Mouse (Mus musculus) frontal cortex, postnatal 14 days (tissue): ENCODE data around the gene Pnpla6.
A peak's percentile ranks its signal among the peaks of the same experiment; 100 is the strongest.

Source experiments
- DNase-seq, 2 experiments: peaks; one replicate each; pipeline ENCODE4 v3.0.0; 2022; ENCODE audit warnings: low spot score in 2 of 2

Pnpla6 gene

DNA sequence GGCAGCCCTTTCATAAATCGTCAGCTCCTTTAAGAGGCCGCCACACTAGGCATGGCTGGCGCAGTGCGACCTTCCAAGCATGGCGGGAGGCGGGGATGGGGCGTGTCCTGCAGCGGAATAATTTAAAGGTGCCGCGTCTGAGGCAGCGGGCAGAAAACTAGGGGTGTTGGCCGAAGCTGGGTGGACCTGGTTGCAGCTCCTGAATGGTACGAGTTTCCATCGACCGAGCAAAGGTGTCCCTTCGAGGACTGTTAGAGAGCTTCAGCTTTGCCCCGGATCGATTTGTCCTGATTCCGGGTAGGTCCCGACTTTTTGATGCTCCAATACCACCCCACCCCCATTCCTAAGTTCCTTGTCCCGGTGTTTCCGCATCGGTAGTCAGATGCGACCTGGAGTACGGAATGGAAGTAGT, at the start of gene Pnpla6:
TSS of gene Pnpla6 (plus strand) at position 125 of the 412 bp plus-strand sequence.
- DNase-seq, result peak; percentile 82 to 89

- peak; percentile 85 to 86 for DNase-seq
These were observed 47.9 kb upstream of the Pnpla6 start, which contains the start of gene Pex11g for GRCm38 (mm10) chr8:3467006-3467885. Pex11g (minus strand) TSS chr8:3467680.

- no peak for DNase-seq
These were observed 47.2 kb upstream of the Pnpla6 start for GRCm38 (mm10) chr8:3467886-3468545.

GRCm38 (mm10) chr8:3468838-3469237, 46.3 kb upstream of the Pnpla6 start:
- DNase-seq, result no peak

DNA sequence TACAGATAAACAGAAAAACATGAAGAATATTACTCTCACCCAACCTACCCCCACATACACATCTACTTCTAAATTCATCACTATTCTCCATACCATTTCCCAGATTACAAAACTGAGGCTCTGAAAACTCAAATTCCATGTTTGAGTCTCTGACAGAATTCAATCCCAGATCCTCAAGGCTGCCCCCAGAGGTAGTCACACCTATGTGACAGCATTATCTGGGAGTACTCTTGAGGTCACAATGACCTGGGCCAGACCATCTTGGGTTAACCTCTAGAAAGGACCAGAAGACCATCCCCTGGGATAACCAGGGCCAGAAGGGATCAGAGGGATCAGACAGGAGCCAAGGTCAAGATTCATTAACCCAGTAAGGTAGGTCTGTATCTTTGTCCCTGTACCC, 44.6 kb upstream of the Pnpla6 start, which contains the start of gene Tex45:
TSS of gene Tex45 (plus strand) at position 301 of the 400 bp plus-strand sequence.
- no peak for DNase-seq

DNA sequence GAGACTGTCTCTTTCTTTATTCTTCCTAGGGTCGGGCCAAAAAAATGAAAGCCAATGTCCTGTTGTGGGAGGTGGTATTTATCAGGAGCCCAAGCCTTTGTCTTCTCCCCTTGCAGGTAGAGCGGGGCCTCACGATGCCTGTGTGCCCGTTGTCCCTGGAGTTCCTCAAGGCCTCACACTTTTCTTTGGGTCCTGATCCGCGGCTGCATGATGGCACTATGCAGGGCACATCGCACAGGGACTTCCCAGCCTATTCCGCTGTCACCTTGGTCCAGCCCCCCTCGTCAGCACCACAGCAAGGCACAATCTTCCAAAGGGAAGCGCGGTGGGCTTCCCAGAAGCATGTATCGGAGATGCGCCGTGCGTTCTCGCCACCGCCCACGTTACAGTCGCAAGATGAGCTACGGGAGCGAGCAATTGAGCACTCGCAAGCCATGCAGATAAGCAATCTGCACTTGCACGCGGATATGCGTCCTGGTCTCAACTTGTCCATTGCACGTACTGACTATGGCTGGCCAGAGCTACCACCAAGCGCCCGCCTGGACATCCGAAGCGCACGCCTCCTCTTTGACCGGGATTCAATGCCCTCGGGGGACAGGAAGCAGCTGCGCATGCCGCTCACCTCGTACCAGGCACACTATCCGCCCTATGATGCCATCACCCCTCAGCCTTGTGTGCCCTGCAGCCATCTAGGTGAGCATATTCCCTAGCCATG, 39.3 kb upstream of the Pnpla6 start:
- DNase-seq, result no peak

- DNase-seq, result no peak
These were observed 34.9 kb upstream of the Pnpla6 start for GRCm38 (mm10) chr8:3480221-3480785.

DNA sequence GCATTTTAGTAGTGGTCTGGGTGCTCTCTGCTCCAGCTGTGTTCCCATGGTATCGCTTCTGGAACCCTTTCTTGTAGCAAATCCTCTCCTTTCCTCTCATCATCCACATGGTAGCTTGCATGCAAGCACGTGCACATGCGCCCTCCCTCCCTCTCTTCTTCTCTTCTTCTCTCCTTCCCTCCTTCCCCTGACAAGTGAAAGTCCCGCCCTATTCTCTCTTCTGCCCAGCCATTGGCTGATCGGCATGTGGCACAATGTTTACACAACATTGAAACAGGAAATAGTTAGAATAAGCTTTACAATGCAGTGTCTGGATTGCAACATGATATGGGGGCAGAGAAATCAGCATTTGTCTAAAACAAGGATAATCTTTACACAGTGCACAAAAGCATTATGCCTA, 33.6 kb upstream of the Pnpla6 start:
- DNase-seq, result no peak

DNA sequence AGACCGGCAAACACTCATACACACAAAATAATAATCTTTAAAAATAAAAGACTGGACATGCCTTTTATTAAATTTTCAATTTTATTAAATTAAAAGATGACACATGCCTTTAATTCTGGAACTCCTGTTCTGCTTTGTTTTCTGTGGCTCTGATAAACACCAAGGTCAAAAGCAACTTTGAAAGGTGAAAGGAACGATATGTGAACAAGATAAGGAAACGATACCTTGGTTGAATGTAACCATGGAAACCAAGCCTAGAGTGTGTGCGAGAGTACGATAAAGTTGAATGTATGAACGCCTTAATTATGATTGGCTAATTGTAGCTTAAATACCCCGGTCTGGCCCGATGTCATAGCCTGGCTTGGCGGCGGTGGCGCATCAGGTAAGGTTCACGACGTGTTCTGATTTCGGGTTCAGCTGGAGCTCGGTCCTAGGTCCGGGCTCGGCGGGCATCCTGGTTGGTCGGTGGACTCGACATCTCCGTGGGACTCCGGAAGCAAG, 32.9 kb upstream of the Pnpla6 start:
- DNase-seq, result no peak

DNA sequence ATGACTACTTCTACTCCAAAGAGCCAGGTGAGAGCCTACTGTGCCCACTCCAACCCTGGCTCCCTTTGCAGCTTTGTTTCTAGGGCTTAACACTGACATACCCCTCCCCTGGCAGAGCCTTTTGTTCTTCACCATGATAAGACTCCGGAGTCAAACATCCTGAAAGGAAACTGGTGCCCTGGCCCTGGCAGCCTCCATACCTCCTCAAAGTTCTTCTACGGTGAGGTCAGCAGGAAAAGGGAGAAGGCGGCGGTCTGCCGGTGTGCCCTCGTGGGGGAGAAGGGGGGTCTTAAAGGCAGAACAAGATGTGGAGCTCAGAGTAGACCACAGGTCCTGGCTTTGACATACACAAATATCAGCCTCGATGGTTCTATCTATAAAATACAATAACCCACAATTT, 31.6 kb upstream of the Pnpla6 start:
- no peak for DNase-seq

- DNase-seq, result no peak
These were observed 30.0 kb upstream of the Pnpla6 start for GRCm38 (mm10) chr8:3485192-3485591.

DNA sequence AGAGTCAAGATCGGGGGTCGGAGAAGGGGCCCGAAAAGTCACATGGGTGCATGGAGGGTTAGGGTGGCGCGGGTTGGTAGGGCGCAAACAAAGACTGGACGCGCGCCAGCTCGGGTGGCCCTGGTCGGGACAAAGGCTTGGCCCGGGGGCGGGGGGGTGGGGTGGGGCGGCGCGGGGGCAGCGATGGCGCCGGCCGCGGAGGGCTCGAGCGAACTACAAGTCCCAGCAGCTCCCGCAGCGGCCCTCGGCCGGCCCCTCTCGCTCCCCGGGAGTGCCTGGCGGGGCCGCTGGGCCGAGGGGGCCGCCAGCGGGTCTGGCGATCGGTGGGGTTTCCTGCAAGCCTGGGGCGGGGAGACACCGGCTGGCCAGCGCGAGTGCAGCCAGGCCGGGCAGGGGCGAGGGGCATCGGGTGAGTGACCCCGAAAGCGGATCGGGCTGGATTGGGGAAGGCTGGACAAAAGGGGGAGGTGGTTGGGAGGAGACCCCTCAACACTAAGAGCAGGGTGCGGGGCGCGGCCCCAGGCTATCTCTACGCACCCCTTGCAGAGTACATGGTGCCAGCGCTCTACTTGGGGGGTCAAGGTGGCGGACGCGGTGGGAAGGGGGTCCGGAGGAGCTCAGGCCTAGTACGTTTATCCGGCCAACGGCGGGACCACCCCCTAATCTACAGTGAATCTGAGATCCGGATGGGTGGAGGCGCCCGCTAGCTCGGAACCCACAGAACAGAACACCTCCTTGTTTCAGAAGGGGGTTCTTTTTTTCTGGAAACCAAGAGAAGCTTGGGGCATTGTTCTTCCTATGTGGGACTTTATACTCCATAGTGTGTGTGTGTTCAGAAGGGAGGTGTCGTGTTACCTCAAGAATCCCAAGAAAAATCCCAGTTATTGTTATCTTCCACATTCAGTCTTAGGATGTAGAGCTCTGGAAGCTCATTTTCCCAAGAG, 22.0 kb upstream of the Pnpla6 start, which contains the start of gene Zfp358:
TSS of gene Zfp358 (plus strand) at position 238 of the 944 bp plus-strand sequence.
- peak; percentile 49 to 64 for DNase-seq

DNA sequence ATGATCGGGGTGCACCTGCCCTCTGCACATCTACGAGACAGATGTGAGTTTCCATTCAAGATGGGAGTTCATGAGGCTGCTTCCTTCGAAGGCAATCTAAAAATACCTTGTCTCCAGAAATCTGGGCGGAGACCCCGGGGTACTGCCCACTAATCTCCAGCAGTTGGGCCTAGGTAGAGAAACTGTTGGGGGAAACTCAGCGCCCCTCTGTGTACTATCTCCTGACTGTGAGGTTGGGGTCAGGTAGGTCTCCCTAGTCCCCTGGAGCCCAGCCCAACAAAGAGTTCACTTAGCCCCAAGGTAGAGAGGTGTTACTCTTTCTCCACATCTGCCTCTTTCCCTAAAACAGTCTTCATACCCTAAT, 21.4 kb upstream of the Pnpla6 start:
- DNase-seq, result no peak

GRCm38 (mm10) chr8:3495578-3496427, 19.4 kb upstream of the Pnpla6 start:
- DNase-seq, result no peak

DNA sequence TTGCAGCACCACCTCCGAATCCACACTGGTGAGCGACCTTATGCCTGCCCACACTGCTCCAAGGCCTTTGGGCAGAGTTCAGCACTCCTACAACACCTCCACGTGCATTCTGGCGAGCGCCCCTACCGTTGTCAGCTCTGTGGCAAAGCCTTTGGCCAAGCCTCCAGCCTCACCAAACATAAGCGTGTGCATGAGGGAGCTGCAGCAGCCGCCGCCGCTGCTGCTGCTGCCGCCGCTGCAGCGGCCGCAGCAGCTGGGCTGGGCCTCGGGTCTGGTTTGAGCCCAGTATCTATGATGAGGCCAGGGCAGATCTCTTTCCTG, 18.8 kb upstream of the Pnpla6 start:
- no peak for DNase-seq

DNA sequence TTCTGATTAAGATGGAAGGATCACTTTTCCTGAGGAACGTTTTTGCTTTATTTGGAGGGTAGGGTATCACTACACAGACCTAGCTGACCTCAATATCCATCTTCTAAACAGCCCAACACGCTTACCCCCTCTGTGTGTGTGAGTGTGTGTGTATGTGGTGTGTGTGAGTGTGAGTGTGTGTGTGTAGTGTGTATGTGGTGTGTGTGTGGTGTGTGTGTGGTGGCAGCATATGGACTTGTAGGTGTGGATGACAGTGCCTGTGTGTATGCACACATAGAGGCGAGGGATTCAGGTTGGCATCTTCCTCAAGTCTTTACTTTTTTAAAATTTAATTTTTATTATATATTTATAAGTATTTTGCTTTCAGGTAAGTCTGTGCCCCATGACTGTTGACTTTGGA, 16.6 kb upstream of the Pnpla6 start:
- DNase-seq, result no peak

DNA sequence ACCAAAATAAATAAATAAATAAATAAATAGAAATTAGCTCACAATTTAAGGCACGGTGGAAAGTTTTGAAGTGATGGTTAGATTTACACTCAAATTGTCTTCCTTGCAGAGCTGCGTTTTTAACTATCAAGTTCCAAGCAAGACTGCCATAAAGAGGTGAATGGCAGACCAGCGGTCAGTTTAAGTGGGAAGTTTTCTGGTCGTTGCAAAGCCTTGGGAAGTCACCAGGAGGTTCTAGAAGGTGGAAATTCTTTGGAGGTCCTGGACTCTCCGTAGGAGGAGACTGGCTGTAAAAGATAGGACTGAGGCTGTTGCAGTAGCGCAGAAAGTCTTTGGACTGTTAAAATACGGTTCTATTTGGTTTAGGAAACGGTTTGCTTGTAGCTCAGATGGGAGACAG, 15.4 kb upstream of the Pnpla6 start:
- DNase-seq, result no peak

- peak; percentile 97 to 99 for DNase-seq
These were observed 14.7 kb upstream of the Pnpla6 start, which contains the start of gene Mcoln1 for GRCm38 (mm10) chr8:3500235-3501090. Mcoln1 (plus strand) TSS chr8:3500457.

DNA sequence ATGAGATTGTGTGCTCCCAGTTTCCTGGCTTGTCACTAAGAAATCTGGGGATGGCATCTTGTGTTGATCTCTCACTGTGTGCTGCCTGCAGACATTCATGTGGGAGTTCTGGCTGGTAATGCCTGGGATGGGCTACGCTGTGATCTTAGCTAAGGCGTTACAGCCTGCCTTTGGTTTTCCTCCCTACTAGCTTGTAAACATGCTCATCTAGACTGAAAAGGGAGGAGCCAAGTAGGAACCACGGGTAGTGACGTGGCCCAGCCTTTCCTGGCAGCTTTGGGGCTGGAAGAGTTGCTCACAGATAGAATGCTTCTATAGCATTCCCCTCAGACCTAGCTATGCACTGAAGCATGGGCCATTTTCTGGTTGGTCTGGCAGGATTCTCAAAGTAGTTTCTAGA, 13.0 kb upstream of the Pnpla6 start:
- no peak for DNase-seq
